Mouse (Mus musculus): Measurements from ENCODE around the gene Stox2. TPM values are rescaled to one million over a fixed set of nuclear protein-coding genes. Genes with fewer than 3 reads are reported as not detected.

Gene Stox2
- polyA plus RNA-seq, 1 experiment from 2014 or later, result 33.5 TPM

Other genes with a start within 250 kb of the Stox2 start
- gene Trappc11, start 87.1 kb upstream of the Stox2 start, polyA plus RNA-seq (2015; fragmentation: Nextera tagmentation; extraction: Ambion mirVana), result 40.7 and 43.1 TPM in 2 replicates
- 31.8 and 37.5 TPM in 2 replicates for gene Rwdd4a, start 87.3 kb upstream of the Stox2 start, polyA plus RNA-seq (2015; fragmentation: Nextera tagmentation; extraction: Ambion mirVana)
- 7.9 and 8.5 TPM in 2 replicates for gene Ing2, start 229.2 kb upstream of the Stox2 start, polyA plus RNA-seq (2015; fragmentation: Nextera tagmentation; extraction: Ambion mirVana)